Mouse (Mus musculus): ENCODE results near the gene Stk32b.

Gene Stk32b

DNA sequence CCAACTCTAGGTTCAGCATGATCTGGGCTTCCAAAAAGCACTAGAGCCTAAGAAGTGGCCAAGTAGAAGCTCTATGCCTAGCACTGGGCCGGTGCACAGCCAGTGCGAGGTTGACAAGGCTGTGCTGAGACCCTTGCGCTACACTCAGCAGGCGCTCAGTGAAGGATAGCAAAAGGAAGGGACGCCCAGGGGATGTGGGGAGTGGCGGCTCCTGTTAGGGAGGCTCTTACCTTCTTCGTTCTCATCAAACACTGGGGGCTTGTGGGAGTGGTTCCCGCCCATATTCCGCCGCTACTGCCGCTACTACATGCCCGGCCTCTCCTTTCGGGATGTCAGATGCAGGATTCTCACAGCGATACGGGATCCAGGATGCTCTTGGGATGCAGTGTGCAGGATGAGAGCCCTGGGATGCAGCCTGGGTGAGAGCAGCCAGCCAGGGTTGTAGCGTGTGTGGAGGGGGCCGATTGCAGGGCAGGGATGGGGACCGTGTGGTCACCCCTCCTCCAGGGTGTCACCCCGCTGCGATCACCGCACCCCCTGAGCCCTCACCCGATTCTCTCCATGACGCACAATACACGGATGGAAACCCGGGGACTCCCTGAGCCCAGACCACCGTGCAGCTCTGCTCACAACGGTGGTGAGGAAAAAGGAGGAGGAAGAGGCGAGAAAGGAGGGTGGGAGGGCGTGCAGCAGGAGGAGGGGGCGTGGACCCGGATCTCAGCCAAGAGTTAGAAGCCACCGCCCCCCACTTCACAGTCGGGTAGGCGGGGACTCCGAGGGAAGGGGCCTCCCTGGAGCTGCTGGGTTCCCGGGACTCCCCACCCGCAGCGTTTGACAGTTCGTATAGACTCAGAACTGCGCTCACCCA is at the start of gene Stk32b:
Stk32b (minus strand) TSS at position 667 of the 868 bp plus-strand sequence.
- no peak for DNase-seq

DNA sequence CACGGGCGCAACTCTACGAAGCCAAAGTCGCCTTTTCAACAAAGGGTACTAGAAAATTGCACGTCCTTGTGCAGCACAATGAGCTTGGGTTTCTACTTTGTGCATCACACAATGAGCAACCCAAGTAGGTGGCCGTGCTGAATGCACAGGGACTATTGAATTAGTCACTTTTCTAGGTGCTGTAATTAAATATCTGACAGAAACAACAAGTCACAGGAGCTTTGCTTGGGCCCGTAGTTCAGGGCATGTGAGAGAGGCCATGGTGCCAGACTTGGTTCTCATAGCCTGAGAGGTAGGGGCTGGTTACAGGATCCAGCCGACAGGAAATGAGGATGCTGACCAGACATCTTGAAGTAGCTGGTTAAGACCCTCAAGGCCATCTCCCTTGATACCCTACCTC is 48.9 kb upstream of the Stk32b start:
- DNase-seq: no peak

DNA sequence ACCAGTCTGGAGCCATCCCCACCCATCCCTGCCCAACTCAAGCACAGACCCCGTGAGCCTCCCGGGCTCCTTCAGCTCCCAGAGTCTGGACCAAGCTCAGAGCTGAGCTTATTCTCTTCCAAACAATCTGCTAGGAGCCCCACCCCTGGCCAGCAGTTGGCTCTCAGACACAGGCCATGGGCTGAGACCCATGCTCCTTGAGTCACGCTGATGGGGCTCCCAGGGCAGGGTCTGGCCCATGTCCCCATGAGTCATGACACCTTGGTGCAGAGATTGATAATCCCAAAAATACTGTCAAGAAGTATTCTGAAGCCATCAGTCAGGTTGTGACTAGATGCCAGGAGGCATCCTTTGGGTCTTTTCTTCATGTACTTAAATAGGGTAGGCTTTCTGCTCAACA is 45.1 kb upstream of the Stk32b start:
- no peak for DNase-seq

DNA sequence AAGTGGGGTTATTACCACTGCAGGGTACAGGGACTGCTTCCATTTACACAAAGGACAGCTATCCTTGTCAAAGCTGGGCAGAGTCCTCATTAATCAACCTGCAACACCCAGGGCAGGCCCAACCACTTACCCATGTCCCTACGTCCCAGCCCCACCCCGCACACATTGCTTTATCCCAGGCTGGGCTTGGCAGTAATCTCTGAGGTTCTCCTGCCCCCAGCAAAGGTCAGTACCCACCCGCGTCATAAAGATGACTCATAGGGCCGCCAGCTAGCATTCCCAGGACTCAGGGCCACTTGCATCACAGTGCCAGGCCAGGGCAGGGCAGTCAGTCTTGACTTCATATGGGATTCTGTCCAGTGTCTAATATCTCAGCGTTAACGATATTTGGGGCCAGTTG is 36.4 kb upstream of the Stk32b start:
- DNase-seq: no peak

DNA sequence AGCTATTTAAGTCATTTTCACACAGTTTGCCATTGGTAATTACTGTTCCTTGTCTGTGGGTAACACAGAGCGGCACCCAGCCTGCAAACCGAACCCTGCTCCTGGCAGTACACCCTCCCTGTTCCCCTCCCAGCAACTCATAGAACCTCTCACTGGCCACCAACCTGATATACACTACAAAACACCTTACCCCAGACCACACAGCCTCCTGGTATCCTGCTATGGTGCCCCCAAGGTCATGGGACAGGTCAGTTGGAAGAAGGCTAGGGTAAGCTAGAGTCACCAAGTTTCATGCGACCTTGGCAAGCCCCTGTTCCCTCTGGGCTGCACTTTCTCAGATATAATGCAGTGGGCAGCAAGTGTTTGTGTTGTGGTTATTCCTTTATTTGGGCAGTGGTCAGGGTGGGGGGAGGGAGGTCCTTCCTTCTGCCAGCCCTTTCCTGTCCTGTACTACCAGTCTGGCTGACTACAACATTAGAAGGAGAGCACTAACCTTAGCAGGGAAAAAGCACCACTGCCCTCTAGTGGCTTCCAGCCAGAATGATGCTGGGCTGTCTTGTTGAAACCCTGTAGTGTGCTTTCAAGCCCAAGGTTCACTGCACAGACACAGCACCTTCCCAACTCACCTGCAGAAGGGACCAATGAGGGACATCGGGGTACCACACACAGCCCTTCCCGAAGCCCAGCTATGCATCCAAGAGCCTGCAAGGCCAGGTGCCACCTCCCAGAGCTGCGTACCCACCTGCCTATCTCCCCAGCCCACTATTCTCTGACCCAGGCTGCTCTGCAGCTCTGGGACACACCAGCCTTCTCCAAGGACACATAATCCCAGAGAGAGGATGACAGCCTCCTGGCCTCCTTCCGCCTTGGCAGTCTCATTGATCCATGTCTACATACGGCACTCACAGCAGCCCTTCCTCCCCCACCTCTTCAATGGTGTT is 35.3 kb upstream of the Stk32b start:
- peak; percentile 41 for DNase-seq

DNA sequence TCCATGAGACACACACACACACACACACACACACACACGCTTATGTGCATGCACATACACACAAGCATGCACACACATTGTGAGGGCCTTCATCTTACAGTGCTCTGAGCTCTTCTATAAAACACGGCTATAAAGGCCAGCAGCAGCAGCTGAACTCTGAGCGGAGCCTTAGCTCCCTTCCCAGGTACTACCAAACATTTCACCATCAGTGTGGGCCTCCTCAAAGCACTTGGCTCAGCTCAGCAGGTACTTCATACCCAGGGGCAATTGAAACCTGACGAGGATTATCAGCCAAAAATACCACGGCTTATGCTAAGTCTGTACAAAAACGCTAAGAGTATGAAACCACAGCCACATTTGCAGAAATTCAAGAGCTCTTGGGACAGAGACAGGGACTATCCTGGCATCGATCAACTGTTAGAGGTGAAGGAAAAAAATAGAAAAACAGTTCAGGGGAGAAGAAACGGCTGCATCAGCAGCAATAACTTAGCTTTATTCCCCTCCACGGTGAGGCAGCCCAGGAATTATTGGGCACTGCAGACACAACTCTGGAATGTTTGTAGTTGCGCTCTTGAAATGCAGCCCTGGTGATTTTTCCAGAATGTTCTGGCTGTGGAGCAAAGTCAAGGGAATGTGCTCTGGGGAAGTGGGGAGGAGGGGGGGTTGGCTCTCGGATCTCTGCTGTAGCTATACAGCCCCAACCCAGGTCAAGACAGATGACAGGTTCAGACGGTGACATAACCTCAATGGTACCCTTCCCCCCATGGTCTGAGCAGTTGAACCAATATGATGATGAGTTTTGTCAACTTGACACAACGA is 27.1 kb upstream of the Stk32b start:
- DNase-seq: no peak

DNA sequence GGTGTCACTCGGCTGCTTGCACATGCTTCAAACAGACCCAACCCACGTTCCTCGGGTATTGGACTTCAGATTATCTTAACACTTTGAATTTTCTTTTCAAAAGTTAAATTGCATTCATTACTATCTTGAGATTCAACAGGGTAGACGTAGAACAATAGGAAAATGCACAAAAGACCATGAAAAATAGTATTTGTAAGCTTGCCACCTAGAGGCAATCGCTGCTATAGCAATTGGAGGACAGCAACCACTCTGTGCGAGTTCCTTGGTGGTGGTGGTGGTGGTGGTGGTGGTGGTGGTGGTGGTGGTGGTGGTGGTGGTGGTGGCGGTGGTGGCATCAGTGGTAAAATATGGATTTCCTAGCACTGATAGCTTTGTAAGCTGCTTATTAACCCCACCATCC is 19.2 kb upstream of the Stk32b start:
- DNase-seq: no peak

DNA sequence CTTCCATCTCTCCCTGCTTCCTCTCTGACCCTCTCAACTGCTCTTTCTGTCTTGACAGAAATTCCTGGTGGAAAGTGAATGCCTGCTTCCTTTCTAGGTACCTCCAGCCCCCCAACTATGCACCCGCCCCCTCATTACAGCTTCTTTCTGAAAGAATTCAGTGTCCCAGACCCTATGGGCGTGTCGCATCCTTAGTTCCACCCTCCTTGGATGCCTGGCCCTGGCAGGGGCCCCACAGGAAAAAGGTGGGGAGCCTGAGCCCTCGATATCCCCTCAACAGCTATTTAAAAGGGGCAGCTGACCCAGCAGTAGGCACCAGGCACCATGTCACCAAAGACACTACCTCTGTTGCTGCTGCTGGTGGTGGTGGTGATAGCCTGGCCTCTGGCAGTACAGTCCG is 18.3 kb upstream of the Stk32b start, which contains the start of gene Cytl1:
Cytl1 (plus strand) TSS at position 296 of the 400 bp plus-strand sequence.
- no peak for DNase-seq

DNA sequence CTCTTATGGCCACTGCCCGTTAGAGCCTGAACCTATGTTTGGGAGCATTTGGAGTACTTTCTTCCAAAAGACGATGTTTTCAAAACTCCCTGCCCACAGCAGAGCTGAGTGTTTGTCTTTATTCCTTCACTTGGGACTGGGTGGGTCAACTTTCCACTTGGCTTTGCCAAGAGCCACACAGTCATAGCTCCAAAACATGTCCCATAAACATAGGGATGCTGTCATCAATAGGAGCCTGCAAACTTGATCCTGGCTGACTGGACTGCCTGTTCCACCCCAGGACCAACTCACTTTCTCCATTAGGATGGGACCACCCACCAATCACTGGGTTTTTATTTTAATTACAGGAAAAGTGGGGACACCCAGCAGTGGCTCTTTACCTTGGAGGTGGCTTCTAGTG is 13.8 kb upstream of the Stk32b start:
- DNase-seq: no peak

DNA sequence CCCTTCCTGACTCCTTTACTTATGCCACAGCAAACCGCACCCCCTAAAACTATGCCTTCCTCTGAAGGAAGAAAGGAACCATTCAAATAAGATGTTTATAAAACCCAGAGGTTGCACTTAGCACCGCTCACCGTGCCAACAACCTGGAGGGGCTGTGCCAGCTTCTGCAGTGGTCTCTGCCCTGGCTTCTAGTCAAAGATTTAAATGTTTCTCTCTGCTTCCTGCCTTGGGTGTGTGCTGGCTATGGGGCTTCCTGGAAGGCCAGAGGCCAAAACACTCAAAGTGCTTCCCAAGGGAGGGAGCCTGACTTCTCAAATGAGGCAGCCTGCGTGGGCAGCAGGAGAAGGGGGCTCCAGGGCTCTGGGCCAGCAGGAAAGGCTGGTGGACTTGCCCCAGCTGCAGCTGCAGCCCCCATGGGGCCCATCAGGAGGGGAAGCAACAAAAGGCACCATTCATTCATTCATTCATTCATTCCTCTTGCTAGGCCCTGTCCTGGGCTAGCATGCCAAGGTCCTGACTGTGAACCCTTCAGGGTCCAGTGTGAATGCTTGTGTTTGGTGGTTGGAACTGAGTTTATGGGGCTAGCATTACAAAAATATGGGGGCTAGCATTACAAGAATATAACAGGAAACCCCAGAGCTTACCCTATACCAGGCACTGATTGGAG is 8.4 kb upstream of the Stk32b start:
- DNase-seq: no peak

DNA sequence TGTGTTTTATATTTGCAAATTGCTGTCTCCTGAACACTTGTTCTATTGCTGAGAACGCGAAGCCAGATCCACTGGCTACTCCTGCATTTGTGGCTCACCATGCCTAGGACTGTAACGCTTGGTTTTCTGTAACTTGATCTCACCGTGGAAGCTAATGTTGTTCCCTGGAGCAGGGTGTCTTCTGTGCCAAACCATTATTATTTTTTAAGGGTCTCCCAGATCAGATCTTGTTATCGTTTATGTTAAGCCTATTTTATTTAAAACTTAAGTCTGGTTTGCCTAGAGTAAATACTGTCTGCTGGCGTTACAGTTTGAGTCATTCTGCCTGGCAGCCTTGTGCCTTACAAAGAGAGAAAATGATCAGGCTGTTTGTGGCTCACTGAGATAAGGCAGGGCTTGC is 3.7 kb upstream of the Stk32b start:
- no peak for DNase-seq

DNA sequence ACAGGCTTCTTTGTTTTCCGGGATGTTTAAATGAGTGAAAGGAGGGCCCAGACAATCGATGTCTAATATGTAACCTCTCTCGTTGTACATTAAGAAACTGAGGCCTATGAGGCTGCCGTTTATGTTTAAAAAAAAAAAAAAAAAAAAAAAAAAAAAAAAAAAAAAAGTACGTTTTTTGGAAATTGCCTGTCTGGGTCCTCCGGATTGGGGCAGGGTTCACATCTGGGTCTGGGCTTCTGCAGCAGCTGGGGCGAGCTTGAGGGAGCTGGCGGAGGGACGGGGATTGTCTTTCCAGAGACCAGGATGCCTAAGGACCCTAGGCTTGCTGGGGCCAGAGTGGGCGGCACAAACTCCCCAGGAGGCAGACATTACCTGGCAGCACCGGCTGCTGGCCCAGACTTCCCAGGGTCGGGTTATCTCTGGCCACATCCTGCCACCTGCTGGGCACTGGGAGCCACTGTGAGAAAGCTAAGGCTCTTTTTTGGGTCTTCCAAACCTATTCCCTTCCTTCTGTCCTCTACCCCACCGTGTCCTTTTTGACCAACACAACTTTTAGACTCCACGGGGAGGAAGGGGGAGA is 503 bp upstream of the Stk32b start:
- DNase-seq: no peak

DNA sequence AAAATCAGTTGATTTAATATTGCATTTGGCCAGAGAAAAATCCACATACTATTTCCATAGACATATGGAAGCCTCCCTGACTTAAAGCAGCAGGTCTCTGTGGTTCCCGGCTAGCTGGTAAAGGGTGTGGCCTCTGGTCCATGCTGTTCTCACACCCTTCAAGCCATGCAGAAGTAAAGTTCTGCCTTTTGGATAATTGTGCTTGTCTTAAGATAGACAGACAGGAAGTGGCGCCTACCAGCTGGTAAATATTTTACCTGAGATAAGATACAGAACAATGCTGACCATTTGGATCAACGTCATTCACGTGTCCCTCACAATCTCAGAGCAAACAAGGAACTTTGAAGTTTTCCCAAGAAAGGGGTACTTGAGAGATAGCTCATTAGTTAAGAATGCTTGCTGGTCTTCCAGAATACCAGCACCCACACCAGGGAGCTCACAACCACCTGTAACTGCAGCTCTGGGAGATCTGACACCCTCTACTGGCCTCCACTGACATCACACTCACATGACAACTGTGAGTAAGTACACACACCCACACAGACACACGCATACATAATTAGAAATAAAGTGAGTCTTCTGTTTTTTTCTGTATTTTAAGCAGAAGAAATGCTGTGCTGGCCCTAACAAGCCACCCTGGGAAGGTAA is 7.6 kb downstream of the Stk32b start:
- no peak for DNase-seq

DNA sequence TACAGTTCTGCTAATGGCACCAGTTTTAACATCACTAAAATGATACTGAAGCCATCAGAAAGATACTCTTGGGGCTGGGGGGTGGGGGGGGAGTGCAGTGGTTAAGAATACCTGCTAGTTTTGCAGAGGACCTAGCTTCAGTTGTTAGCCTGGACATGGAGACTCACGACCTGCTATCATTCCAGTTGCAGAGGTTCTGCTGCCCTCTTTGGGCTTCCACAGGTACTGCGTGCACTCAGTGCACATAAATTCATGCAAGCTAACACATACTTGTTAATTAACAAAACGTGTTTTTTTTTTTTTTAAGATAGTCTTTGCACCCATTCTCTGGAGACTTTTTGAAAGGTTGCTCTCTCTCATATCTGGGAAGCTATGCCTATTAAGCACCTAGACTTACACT is 8.8 kb downstream of the Stk32b start:
- DNase-seq: no peak

DNA sequence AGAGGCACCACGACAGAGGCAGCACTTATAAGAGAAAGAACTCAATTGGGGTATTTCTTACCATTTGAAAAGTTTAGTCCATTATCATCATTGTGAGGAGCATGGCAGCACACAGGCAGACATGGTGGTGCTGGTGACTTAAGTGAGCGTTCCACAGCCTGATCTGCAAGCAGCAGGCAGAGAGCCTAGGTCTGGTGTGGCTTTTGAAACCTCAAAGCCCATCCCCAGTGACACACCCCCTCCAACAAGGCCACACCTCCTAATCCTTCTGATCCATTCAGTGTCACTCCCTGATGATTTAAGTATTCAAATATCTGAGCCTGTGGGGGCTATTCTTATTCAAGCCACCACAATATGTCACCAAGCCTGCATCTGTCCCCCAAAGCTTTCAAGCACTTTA is 12.0 kb downstream of the Stk32b start:
- DNase-seq: no peak

DNA sequence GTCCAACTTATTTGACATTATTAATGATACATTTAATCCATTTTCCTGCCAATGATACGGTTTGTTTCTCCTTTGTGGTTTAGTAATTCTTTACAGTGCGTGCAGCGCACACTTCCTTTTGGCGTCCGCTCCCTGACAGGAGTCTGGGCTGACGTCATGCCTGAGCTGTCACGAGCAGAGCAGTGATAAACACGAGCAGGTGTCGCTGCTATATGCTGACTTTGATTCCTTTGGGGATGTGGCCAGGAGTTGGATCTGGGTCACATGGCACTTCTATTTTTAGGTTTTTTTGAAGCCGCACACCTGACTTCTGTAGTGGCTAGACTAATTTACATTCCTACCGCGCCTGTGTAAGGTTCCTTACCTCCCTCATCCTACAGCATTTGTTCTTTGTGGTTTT is 17.2 kb downstream of the Stk32b start:
- no peak for DNase-seq

DNA sequence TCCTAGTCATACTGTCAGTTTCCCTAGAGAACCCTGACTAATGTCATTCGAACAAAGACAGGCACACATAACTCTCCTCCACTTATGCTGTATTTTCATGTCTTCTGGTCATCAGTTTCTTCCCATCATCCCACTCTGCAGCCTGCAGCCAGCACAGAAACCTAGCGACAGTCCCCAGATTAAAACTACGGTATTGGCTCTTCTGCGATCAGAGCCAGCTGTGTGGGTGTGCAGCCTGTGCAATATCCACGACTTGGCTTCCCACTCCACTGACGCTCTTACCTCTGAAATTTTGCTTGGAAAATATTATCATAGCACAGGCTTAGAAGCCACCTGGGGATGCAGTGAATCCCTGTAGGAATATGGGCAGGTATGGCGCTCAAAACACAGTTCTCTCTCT is 19.7 kb downstream of the Stk32b start:
- DNase-seq: no peak

DNA sequence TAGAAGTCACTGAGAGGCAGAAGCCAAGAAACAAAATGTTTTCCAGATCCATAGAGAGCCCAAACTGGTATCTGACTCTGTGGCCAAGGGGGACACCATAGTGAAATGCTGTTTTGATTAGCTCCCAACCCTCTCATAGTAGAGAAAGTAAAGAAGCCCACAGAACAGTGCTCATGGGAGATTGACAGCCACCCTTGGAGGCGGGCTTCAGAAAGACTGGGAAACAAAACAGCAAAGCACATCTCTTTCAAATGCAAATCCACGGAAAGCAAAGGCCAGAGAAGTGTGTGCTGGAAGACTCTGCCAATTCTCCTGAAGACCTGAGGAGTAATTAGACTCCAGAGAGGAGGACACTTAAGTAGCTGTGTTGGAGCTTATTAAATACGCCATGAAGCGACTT is 21.2 kb downstream of the Stk32b start:
- DNase-seq: no peak

DNA sequence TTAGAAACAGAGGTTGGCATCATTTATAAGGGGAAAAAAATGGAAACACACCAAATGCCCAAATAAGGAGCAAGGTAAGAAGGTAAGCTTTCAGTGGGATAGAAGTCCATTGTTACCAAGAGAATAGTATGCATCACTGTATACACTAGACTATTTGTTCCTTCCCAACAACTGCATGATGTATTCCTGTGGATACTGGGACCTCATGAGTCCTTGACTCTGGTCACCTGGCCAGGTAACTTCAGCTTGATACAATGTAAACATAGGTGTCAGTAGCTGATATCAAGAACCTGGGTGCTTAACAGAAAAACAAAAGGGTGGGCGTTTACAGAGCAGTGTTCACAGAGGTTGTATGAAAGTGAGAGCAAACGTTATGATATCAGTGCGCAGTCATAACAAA is 24.2 kb downstream of the Stk32b start:
- no peak for DNase-seq

DNA sequence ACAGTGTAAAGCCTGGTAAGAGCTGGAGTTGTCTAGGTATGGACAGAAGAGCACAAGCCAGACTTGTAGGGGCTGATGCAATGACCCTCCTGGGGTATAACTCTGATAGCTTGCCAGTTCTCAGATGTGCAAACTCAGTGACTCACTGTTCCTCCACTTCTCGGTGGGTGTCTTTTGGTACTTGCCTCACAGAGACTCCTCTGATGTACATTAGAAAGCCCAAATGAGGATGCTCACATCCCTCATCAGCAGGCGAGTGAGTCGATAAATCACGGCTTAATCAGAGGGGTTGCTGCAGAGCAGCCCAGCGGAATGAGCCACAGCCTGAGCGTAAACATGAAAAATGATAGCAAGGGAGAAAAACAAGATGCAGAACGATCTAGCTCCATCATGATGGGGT is 46.2 kb downstream of the Stk32b start:
- DNase-seq: no peak

DNA sequence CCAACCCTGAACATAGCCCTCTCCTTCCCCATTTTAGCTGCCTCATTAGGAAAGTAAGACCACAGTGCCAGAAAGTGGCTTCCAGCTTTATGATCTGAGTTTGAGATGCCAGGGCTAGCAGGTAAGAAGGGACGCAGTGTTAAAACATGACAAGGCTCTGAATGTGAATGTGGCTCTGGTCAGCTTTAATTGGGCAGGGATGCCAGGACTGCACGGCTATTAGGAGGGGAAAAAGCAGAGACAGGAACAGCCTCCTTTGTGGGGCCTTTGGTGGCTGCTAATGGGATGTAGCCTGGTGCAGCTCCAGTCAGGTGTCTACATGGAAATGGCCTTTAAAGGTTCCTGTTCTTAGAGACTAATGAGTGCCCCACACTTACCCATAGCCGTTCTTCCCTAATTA is 52.0 kb downstream of the Stk32b start:
- DNase-seq: no peak

DNA sequence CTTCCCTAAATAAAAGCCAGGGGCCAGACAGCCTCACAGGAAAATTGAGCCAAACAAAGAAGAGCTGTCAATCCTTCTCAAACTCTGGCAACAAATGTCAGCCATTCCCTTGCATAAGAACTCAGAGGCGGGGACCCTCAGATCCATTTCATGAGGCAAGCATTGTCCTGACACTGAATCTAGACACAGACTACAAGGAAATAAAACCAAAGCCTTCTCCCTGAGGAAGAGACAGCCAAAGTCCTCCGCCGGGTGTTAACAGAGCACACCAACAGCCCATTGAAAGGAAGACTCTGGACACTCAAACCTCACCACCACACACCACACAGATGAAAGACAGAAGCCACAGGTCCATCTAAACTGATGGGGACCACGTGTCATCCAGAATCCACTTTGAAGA is 57.8 kb downstream of the Stk32b start:
- no peak for DNase-seq
